Mouse (Mus musculus): ENCODE data around the gene Gm11569.
"Not testable (repeated sequence)": the region's sequence is repeated elsewhere in the genome, so short reads cannot be mapped to it uniquely, and the experiment has no call there.

- TF ChIP-seq TAL1, GATA1 (IDR thresholded peaks at IDR 0.05; ENCODE audit: low read length): not testable (repeated sequence)
These were observed 11.1 kb upstream of the Gm11569 start, which contains the start of gene Krtap4-13 for GRCm38 (mm10) chr11:99809792-99810191.

All from erythroblast, embryonic 14.5 days (primary cell).